Mouse (Mus musculus): ENCODE data around the gene Tmem127.
"Not testable (repeated sequence)": the region's sequence is repeated elsewhere in the genome, so short reads cannot be mapped to it uniquely, and the experiment has no call there.

The Tmem127 gene

DNA sequence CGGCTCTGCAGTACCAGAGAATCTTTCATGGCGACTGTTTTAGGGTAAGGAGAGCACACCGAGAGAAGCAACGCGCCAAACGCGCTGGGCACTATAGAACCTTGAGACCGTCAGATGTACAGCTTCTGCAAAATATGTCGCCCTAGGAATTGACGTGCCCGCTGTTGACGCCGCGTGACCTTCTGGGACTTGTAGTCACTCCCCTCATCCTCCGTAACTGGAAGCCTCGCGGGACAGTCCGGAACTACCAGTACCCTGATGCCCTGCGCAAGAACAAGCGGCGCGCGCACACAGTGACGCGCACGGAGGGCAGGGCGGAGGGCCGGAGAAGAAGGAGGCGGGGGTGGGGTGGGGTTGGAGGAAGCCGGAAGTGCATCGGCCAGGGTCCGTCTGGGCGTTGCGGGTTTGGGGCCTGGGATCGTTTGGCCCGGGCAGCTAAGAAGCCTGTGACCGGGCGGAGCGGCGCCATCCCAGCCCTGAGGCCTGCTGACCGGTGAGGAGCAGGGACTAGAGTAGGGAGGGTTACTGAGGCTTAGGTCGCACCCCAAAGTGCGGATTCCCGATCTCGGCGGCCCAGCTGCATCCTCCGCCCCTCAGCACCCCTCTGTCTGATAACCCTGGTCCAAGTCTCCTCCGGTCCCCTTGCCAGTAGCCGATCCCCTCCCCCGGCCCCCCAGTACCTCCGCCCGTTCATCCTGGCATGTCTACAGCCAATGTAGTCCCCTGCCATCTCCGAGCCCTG lies at the start of gene Tmem127, which contains the start of gene Ciao1:
Gene Tmem127 (plus strand): TSS at position 317 of the 742 bp plus-strand sequence.
Gene Ciao1 (minus strand): TSS at position 225 of the 742 bp plus-strand sequence.
- DNase-seq (ENCODE audit: low spot score): peak; percentile 97

DNA sequence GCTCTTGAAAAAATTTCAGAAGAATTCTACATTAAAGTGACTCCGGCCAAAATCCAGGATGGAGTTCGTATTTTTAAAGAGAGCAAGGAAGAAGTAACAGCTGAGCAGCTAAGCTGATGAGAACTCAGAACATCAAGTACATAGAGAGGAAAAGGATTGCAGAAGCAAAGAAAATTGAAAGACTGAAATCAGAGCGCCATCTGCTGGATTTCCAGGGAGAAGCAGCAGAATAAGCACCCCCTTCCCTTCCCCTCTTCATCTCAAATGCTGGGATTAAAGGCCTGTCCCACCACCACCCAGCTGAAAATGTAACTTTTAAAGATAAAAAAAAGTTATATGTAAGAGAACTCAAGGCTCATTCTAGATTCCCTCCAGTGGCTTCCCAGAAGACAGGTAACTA lies 42.8 kb upstream of the Tmem127 start:
- DNase-seq (ENCODE audit: low spot score): peak; percentile 33

DNA sequence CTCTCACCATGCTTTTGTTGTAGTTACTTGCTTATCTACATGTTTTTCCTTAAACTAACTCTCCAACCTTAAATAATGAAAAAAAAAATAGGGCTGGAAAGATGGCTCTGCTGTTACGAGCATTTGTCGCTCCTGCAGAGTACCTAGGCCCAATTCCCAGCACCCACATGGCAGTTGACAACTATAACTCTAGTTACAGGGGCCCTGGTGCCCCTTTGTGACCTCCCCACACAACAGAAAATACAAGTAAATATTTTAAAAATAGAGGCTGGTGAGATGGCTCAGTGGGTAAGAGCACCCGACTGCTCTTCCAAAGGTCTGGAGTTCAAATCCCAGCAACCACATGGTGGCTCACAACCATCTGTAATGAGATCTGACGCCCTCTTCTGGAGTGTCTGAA lies 41.8 kb upstream of the Tmem127 start:
- not testable (repeated sequence) for DNase-seq (ENCODE audit: low spot score)

DNA sequence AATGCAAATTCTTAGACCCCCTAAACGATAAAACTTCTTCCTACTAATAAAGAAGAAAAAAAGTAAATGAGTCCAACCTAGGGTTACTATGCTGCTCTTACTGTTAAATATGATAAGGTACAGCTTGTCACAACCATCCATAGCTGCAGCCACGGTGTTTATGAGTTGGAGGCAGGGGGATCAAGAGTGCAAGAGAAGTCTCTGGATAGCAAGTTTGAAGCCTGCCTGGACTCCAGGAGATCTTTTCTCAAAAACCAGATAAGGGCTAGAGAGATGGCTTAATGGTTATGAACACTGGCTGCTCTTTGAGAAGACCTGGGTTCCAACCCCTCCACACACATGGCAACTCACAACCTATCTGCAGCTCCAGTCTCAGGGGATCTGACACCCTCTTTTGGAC lies 40.8 kb upstream of the Tmem127 start:
- DNase-seq (ENCODE audit: low spot score): no peak

DNA sequence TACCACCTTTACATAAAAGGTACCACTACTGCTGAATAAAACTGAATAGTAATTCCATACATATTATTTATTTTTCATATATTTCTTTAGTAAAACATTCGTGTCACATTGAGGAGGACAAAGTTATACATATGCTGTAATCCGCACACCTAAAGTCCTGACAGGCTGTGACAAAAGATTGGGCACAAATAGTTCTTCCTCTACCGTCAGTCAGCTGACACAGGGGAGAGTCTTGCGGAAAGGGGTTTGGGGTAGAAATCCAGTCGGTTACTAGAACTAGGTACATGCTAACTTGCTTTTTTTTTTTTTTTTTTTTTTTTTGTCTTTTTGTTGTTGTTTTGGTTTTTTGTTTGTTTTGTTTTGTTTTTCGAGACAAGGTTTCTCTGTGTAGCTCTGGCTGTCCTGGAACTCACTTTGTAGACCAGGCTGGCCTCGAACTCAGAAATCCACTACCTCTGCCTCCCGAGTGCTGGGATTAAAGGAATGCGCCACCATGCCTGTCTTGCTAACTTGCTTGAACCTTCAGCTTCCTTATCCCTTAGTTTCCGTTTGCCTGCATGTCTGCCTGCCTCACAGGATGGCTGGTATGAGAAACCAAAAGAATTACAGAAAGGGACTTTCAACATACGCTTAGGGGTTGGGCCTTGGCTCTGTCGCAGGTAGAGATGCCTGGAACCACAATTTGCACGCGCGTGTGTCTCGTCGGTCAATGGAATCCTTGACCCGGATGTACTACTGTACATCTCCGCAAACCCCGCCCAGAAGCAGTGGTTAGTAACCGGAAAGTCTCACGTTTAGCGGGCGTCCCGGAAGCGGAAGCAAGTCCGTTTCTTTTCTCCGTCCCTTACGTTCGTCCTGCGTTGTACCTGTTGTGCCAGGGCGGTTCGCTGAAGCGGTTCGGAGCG lies 39.9 kb upstream of the Tmem127 start, which contains the start of the genes 1810024B03Rik and Snrnp200:
Gene 1810024B03Rik (minus strand): TSS at position 734 of the 905 bp plus-strand sequence.
Gene Snrnp200 (plus strand): TSS at position 840 of the 905 bp plus-strand sequence.
- DNase-seq (ENCODE audit: low spot score): peak; percentile 89

DNA sequence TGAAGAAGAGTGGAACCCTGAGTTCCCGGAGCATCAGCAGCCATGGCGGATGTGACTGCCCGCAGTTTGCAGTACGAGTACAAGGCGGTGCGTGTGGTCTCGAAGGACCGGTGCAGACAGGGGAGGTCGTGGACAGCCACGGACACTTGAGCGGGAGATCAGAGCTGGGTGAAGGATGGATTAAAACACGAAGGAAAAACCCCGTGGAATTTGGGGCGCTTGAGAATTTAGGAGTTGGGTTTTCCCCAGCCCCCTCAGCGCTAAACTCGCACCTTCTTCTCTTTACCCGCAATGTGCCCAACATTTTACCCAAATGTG lies 39.3 kb upstream of the Tmem127 start:
- no peak for DNase-seq (ENCODE audit: low spot score)

DNA sequence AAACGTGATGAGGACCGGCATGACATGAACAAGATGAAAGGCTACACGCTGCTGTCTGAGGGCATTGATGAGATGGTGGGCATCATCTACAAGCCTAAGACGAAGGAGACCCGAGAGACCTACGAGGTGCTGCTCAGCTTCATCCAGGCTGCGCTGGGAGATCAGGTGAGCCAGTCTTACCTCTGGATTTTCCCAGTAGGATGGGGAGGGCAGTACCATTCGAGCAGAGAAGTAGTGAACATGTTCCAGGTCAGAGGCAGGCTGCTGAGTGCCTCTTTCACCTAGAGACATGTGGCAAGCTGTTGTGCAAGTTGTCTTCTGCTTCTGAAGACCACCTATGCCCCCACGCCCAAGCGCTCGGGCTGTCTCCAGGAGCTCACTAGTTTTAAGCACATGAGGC lies 37.0 kb upstream of the Tmem127 start:
- no peak for DNase-seq (ENCODE audit: low spot score)

DNA sequence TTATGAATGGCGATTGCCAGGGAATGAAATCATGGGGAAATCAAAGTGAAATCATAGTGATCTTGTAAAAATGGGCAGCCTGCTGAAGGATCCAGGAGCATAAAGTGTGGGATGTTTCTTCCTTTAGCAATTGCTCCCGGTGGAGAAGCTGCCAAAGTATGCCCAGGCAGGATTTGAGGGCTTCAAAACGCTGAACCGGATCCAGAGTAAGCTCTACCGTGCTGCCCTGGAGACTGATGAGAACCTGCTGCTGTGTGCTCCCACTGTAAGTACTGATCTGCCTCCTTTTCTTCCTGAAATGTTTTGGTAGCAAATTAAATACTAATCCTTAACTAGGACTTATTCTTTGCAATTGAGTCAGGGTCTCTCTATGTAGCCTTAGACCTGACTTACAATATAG lies 30.0 kb upstream of the Tmem127 start:
- DNase-seq (ENCODE audit: low spot score): no peak

DNA sequence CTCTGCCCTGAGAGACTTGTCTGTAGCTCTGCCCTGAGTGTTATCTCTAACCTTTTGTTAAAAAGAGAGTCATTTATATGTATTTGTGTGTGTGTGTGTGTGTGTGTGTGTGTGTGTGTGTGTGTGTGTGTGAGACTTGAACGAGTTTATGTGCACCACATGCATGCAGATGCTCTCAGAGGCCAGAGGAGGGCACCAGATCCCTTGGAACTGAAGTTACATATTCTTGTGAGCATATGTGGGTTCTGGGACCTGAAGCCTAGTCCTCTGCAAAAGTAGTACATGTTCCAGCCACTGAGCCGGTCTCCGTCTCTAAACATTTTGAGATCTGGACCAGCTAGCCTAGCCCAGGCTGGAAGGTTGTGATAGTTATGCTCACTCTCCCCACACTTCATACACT lies 22.4 kb upstream of the Tmem127 start:
- no peak for DNase-seq (ENCODE audit: low spot score)

DNA sequence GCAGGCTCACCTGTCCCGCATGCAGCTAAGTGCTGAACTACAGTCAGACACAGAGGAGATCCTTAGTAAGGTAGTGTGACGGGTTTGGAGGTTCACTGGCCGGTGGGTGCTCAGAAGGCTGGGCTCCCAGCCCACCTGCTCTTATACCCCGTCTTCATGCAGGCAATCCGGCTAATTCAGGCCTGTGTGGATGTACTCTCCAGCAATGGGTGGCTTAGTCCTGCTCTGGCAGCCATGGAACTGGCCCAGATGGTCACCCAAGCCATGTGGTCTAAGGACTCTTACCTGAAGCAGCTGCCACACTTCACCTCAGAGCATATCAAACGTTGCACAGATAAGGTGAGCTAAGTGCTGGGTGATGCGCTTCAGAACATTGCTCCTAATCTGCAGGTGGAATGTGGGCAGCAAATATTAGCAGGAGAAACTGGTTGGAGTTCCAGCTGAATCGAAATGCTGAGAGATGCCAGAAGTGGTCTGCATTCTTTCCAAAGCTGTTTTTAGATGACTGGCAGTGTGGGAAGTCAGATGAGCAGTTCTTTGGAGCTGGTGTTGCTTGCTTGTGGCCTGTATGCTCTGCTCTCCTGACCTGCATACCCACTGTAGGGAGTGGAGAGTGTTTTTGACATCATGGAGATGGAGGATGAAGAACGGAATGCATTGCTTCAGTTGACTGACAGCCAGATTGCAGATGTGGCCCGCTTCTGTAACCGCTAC lies 9.7 kb upstream of the Tmem127 start:
- no peak for DNase-seq (ENCODE audit: low spot score)

DNA sequence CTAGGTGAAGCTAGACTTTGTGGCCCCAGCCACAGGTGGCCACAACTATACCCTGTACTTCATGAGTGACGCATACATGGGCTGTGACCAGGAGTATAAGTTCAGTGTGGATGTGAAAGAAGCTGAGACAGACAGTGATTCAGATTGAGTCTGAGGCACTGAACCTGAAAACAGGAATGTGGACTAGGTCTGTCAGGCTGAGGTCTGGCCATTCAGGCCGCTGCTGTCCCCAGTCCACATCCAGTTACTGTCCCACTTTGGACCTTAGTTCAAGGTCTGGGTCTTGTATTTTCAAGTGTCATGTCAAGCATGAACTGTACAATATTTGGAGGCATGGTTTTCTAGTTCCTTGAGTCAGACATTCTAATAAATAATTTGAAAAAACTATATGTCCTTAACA lies 7.6 kb upstream of the Tmem127 start:
- DNase-seq (ENCODE audit: low spot score): no peak

DNA sequence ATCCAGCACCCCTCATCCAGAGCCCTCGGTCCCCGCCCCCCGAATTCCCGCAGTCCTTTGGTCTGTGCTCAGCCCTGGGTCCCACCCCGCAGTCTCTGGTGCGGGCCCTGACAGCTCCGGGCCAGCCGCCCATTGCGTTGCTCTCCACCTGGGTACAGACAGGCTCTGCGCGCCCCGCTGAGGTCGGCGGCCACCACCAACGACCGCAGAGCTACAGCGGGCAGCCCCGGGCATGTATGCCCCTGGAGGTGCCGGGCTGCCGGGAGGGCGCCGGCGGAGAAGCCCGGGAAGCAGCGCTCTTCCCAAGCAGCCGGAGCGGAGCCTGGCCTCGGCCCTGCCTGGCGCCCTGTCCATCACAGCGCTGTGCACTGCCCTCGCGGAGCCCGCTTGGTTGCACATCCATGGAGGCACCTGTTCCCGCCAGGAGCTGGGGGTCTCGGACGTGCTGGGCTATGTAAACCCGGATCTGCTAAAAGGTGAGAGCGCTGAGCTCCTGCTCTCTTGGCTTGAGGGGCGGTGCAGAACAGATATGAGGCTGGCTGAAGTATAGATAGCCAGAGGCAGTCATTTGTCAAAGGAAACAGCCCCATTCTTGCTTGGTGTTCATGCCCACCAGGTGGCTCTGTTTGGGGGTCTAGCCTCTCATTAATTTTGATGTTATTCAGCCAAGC lies 761 bp downstream of the Tmem127 start:
- DNase-seq (ENCODE audit: low spot score): peak; percentile 44

DNA sequence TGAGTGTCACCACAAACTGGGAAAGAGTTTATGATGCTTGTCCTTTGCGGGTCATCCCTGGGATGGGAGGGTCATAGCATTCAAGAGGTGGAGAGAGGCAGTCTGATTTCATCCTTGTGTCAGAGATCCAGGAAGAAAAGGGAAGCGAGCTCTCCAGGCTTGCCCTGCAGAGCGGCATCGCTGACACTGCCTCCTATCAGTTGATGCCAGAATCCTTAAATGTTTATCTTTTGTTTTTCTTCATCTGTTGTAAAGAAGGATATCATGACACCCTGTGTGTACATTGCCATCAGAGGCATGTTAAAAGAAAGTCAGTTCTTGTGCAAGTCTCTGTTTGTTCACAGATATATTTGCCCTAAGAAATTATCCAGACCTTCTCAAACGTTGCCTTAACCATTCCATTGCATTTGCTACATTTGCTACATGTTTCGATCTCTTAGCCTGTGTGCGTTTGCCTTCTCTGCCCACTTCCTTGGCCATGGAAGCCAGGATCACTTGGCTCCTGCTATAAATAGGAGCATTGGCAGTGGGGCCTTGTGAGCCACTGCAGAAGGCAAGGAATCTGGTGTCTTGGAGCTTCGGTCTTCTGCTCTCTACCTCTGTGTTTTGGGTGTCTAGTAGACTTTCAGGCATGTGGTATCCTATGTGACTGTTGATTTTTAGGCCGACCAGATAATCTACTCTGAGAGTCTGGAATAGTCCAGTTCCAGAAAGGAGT lies 2.7 kb downstream of the Tmem127 start:
- no peak for DNase-seq (ENCODE audit: low spot score)

DNA sequence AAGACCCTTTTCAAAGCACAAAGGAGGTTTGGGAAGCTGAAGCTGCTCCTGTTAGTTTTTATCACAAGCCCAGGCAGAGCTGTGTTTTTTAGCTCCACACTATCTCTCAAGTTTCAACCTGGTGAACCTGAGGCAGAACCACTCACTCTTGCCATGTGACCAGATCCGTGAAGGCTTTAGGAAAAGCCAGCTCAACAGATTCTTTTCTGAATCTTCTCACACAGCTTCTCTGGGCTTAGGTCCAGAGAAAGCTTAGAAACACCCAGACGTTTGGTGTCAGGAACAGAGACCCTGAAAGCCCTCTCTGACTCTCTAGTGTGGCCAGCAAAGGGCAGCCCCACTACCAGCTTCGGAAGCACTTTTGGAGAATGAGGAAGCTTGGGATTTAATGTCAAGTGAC lies 3.7 kb downstream of the Tmem127 start:
- DNase-seq (ENCODE audit: low spot score): no peak

DNA sequence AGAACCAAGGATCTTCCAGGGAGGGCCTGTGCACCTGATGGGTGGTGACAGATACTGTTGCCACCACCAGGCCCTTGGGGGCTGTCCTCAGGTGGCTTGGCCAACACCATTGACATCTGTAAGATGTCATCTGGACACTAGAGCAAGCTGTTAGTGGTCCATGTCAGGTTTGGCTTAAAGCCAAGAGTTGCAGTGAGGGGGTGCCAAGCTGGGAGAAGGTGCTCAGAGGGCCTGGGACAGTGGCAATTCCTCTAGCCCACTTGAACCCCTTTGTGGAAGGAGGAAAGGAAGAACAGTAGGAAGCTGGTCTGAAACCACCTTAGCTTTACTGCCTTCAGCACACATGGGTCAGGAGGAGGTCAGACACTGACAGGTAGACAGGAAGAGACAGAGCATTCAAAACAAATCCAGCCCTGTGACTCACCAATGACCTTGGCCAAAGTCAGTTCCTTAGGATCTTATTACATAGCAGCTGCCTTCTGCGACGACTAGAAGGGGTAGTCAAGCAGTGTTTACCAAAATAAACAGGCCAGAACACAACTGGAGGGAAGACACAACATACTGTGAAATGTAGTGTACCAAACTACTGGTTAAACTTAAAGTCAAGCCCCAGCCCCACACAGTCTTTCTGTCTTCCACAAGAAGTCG lies 4.3 kb downstream of the Tmem127 start:
- no peak for DNase-seq (ENCODE audit: low spot score)

DNA sequence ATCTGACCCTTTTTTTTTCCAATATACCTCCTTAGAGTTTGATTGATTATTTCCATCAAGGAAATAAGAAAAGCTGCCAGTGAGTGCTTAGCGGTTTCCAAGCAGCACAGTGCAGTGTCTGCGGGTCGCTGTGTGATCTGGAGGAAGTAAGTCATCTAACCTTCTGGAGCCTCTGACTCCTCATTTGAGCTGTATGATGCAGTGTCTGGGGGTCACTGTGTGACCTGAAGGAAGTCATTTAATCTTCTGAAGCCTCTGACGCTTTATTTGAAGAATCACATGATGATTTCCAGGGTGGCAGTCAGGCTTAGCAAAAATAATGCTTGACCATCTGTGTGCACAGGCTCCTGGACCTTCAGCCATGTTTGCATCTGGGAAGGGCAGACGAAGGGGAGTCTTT lies 5.1 kb downstream of the Tmem127 start:
- no peak for DNase-seq (ENCODE audit: low spot score)

DNA sequence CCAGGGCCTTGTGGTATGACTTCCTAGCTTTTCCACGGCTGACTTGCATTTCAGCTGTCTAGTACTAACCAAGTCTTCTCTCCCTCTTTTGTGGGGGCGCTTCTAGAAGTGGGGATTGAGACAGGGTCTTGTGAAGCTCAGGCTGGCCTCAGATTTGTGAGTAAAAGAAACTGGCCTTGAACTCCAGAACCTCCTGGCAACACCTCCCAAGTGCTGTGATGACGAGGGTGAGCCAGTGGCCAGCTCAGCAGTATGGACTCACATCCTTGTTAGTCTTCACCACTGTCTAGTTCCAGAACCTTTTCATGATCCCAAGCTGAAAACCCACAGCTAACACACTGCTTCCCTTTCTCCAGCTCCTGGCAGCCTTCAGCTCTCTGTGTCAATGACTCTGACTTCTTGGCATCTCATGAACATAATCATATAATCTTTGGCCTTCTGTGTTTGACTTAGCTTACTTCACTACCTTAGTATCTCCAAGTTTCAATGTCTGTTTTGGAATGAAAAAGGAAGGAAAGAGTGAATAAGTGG lies 7.0 kb downstream of the Tmem127 start:
- DNase-seq (ENCODE audit: low spot score): no peak

DNA sequence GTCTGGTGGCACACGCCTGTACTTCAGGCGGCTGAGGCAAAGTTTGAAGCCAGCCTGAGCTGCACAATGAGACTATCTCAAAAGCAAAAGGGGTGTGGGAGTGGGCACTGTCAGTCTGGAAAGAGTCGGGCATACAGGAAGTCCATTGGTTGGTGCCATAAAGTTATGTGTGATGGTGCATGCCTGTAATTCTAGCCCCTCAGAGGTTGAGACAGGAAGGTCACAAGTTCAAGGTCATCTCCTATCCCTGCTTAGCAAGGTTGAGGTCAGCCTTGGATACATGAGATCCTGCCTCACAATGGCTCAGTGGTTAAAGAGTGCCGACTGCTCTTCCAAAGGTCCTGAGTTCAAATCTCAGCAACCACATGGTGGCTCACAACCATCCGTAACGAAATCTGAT lies 7.6 kb downstream of the Tmem127 start:
- DNase-seq (ENCODE audit: low spot score): no peak

DNA sequence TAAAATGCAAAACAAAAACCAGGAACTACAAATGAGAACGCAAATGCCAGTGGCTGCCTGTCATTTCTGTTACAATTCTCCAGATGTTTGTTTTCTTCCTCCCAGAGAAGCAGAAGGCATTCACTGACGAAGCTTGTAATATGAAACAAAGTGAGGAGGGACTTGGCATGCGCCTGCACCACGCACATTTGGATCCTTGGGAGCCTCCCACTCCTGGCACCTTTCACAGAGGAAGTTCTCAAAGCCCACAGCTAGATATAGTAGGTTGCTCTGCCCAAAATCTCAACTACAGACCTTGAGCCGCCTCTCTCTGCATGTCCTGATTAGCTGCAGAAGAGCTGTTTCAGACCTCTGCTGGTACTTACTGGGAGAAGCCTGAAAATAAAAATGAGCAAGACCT lies 11.6 kb downstream of the Tmem127 start:
- peak; percentile 29 for DNase-seq (ENCODE audit: low spot score)

DNA sequence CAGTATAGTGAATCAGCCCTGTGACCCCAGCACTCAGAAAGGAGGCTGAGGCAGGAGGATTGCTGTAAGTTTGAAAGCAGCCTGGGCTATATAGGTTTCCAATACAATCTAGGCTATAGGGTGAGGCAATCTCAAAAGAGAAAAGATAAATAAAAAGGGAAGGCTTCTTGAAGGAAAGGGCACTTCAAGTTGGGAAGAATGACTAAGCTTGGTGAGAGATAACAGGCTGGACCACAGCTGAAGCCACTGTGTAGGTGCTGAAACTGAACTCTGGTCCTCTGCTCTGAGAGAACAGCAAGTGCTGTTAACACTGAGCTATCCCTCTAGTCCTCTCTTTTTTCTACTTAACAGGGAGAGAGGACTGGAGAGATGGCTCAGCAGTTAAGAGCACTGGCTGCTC lies 14.8 kb downstream of the Tmem127 start:
- no peak for DNase-seq (ENCODE audit: low spot score)

Data from ovary, postnatal 36 days (tissue).